Mouse (Mus musculus) c-Kit-positive CD71-negative TER-119-negative erythroid progenitor cells, embryonic 14.5 days (primary cell): ENCODE data around the gene Slc35f6.

Source experiments
- DNase-seq: peaks from one replicate; pipeline ENCODE4 v3.0.0-alpha.2; 2013; ENCODE audit warnings: low read depth

Gene Slc35f6

DNA sequence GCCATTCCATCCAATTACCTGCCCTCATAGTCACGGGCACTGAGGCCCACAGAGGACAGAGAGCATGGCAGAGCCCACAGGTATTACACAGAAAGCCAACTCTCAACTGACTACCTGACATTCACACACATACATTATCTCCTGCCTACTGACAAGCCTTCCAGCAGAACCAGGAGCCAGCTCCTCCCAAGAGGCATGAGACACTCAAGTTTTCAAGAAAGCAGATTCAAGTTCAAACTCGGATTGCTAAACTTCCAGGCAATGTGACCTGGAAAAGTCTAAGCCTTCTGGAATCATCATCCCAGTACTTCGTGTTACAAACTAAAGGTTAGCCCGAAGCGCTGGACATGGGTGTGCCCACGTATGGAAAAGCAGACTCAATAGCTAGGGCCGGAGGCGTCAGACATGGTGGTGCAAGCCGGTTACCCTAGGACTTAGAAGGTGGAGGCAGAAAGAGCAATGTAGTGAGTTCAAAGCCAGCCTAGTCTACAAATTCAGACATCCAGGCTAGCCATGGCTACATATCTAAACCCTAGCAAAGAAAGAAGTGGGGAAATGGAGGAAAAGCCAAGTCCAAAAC, 26.4 kb upstream of the Slc35f6 start:
- DNase-seq: no peak

DNA sequence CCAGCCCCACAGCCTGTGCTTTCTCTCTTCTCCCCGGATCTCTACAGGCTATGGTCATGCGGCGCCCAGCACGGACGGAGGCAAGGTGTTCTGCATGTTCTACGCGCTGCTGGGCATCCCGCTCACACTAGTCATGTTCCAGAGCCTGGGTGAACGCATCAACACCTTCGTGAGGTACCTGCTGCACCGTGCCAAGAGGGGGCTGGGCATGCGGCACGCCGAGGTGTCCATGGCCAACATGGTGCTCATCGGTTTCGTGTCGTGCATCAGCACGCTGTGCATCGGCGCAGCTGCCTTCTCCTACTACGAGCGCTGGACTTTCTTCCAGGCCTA, 25.9 kb upstream of the Slc35f6 start:
- DNase-seq: no peak

DNA sequence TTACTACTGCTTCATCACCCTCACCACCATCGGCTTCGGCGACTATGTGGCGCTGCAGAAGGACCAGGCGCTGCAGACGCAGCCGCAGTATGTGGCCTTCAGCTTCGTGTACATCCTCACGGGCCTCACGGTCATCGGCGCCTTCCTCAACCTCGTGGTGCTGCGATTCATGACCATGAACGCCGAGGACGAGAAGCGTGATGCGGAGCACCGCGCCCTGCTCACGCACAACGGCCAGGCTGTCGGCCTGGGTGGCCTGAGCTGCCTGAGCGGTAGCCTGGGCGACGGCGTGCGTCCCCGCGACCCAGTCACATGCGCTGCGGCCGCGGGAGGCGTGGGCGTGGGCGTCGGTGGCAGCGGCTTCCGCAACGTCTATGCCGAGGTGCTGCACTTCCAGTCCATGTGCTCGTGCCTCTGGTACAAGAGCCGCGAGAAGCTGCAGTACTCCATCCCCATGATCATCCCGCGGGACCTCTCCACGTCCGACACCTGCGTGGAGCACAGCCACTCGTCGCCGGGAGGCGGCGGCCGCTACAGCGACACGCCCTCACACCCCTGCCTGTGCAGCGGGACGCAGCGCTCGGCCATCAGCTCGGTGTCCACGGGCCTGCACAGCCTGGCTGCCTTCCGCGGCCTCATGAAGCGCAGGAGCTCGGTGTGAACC, 25.4 kb upstream of the Slc35f6 start:
- no peak for DNase-seq

DNA sequence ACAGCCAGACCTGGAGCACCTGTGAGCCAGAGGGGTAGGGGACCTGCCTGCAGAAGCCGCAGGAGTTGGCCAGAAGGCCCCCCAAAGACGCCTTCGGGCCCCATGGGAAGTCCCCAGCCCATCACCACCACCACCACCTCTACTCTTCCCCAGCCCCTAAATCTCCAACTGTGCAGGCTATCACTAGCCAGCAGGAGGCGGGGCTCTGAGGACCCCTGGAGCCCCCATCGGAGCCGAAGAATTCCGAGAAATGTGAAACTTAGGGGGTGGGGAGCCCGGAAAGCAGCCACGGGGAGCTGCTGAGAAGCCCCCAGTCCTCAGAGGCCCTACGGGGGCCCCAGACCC, 24.9 kb upstream of the Slc35f6 start:
- no peak for DNase-seq

DNA sequence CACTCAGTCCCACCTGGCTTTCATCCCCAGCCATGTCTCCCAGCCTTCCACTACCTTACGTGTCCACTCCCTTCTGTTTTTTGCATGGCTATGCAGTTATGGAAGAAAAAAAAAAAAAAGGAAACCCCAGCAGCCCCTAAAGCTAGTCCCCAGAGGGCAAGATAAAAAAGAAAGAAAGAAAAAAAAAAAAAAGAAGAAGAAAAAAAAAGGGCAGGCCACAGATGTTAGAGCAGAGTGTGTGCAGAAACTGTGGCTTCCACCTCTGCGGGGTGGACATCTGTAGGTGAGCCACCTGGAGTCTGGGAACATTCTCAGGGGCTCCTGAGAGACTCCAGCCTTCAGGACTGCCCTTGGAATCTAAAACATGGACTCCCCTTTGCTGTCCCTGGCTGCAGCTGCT, 24.4 kb upstream of the Slc35f6 start:
- DNase-seq: no peak

GRCm38 (mm10) chr5:30624311-30624710, 23.4 kb upstream of the Slc35f6 start:
- no peak for DNase-seq

GRCm38 (mm10) chr5:30624908-30625307, 22.8 kb upstream of the Slc35f6 start:
- DNase-seq: no peak

- DNase-seq: no peak
These were observed 22.4 kb upstream of the Slc35f6 start for GRCm38 (mm10) chr5:30625379-30625778.

- DNase-seq: no peak
These were observed 21.2 kb upstream of the Slc35f6 start for GRCm38 (mm10) chr5:30626331-30627105.

- no peak for DNase-seq
These were observed 19.2 kb upstream of the Slc35f6 start for GRCm38 (mm10) chr5:30628511-30628910.

- no peak for DNase-seq
These were observed 17.3 kb upstream of the Slc35f6 start for GRCm38 (mm10) chr5:30630401-30630800.

DNA sequence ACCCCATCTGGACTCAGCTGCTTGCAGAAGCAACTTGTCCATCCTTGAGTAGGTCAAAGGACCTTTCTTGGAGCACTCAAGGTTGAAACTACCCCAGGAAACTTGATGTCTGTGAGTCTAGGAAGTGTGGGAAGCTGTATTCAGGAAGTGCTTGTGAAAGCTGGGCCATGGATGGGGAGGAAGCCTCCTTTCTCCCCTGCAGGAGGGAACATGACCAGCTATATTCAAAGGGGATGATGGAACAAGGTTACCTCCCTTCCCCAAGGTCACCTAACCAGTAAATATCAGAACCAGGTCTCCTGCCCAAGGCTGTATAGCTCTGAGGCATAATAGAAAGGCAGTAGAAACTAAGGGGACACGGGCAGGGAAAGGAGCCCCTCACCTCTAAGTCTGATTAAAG, 15.6 kb upstream of the Slc35f6 start:
- no peak for DNase-seq

- DNase-seq: no peak
These were observed 10.7 kb upstream of the Slc35f6 start for GRCm38 (mm10) chr5:30636994-30637393.

- peak; percentile 61 for DNase-seq
These were observed 9.7 kb upstream of the Slc35f6 start for GRCm38 (mm10) chr5:30638041-30638440.

- DNase-seq: no peak
These were observed 4.1 kb upstream of the Slc35f6 start for GRCm38 (mm10) chr5:30643477-30644179.

- DNase-seq: no peak
These were observed 1.7 kb upstream of the Slc35f6 start for GRCm38 (mm10) chr5:30646036-30646435.

DNA sequence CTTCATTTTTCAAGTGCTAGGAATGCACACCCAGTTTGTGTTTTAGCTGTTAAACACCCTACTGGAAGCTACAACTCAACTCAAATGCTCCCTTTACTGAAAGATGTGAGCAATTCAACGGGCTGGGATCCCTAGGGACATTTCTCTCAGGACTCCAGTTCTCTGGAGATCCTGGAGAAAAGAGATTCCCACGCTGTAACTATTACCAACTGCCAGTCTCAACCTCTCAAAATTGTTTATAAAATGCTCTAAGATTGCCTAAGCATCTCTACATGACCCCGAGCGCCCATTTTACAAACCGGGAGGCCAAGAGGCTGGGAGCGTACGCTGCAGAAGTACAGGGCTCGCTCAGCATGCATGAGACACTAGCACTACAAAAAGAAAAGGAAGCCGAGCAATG, 337 bp upstream of the Slc35f6 start:
- no peak for DNase-seq

- no peak for DNase-seq
These were observed 1.8 kb downstream of the Slc35f6 start for GRCm38 (mm10) chr5:30649558-30649957.

- no peak for DNase-seq
These were observed 3.0 kb downstream of the Slc35f6 start for GRCm38 (mm10) chr5:30650756-30651155.

DNA sequence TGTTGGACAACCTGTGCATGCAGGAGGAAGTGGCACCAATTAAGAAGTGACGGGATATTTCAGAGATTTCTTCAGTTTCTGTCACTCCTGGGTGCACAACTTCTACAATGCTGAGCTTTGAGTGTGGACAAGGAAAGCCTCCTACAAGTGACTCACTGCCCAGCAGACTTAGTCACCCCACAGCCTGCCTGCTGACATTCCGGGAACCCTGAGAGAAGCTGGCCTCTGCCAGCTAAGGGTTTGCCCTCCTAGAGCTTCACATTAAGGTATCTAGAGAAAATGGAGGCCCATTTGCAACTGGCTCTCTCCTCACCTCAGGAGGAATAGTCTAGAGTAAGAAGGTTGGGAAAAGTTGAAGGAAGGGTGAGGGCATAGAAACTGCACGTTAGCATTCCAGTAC, 3.8 kb downstream of the Slc35f6 start:
- DNase-seq: no peak

GRCm38 (mm10) chr5:30653246-30653645, 5.5 kb downstream of the Slc35f6 start:
- DNase-seq: no peak

DNA sequence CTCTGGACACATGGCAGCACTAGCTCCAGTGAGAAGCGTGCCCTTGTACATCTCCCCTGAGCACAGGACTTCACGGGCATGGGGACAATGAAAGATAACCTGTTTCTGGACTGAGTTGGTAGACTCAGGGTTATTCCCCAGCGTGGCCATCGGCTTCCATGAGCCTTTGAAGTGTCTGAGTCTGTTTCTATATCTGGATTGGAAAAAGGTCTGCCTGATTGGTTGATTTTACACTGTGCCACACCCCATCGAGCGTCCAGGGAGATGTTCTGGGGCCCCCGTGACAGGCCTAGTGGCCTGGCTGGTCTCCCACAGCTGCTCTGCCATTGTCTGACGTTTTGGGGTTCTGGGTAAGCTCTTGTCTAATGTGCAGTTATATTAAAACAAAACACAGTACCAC, 7.3 kb downstream of the Slc35f6 start:
- no peak for DNase-seq
